Mouse (Mus musculus) CH12.LX (cell line): ENCODE measurements around the gene Stk24. TPM values are rescaled to one million over a fixed set of nuclear protein-coding genes. Genes with fewer than 3 reads are reported as not detected.

Experiments used
- DNase-seq: peaks from one replicate; pipeline ENCODE4 v3.0.0-alpha.2; 2013; ENCODE audit errors: extremely low read depth
- H3K27ac ChIP-seq: 2 replicates; pipeline ENCODE4 v1.5.1; 2012; ENCODE audit warnings: low read depth, mild to moderate bottlenecking, control low read depth, moderate library complexity; ENCODE audit not compliant: insufficient read depth
- H3K27me3 ChIP-seq: replicated peaks from 2 replicates; pipeline ENCODE3; 2012; ENCODE audit warnings: inconsistent platforms
- H3K36me3 ChIP-seq, 2 experiments: replicated peaks in 1 of 2; 2 replicates each; pipeline versions ENCODE3 to v1.6.1; 2012; ENCODE audit warnings: inconsistent platforms in 1 of 2, low read length in 1 of 2, mild to moderate bottlenecking in 1 of 2, mixed read lengths in 1 of 2, moderate library complexity in 1 of 2; ENCODE audit not compliant: control insufficient read depth in 1 of 2, insufficient read depth in 1 of 2
- H3K4me1 ChIP-seq, 2 experiments: 2 replicates each; pipeline ENCODE4 v1.6.1; 2012; ENCODE audit warnings: inconsistent platforms in 1 of 2, moderate library complexity in 1 of 2; ENCODE audit not compliant: insufficient read depth in 2 of 2, control insufficient read depth in 1 of 2
- H3K4me2 ChIP-seq: 2 replicates; pipeline ENCODE4 v1.6.1; 2012; ENCODE audit warnings: low read depth, mild to moderate bottlenecking, control low read depth; ENCODE audit not compliant: poor library complexity, insufficient read depth, severe bottlenecking
- H3K4me3 ChIP-seq, 3 experiments: fragments of 150-350 bp in 1 of 3; sonication (generic) in 1 of 3; replicated peaks in 1 of 3; 2 replicates each; pipeline versions ENCODE3 to v1.5.1; 2011 to 2012; ENCODE audit warnings: low read depth in 2 of 3, low read length in 2 of 3, mild to moderate bottlenecking in 2 of 3, moderate library complexity in 2 of 3, control low read depth in 1 of 3, improper control_type of control experiment in 1 of 3, inconsistent platforms in 1 of 3, mixed read lengths in 1 of 3; ENCODE audit not compliant: poor library complexity in 1 of 3
- H3K79me2 ChIP-seq: replicated peaks from 2 replicates; pipeline ENCODE4 v1.6.1; 2012; ENCODE audit warnings: mild to moderate bottlenecking, moderate library complexity; ENCODE audit not compliant: control insufficient read depth, poor library complexity, insufficient read depth, severe bottlenecking; ENCODE audit errors: extremely low read depth
- H3K9ac ChIP-seq: 2 replicates; pipeline ENCODE4 v1.6.1; 2012; ENCODE audit warnings: low read depth, mild to moderate bottlenecking, control low read depth, moderate library complexity; ENCODE audit not compliant: insufficient read depth
- H3K9me3 ChIP-seq: replicated peaks from 2 replicates; pipeline ENCODE3; 2012; ENCODE audit warnings: low read length, inconsistent platforms, mixed read lengths
- BHLHE40 ChIP-seq: IDR thresholded peaks from 2 replicates; pipeline ENCODE4 v1.6.1; 2011; ENCODE audit warnings: mild to moderate bottlenecking, low read depth, low read length, improper control_type of control experiment
- CHD1 ChIP-seq: IDR thresholded peaks from 2 replicates; pipeline ENCODE4 v1.6.1; 2012; ENCODE audit warnings: low read depth, low read length, improper control_type of control experiment, inconsistent platforms
- CHD2 ChIP-seq: IDR thresholded peaks from 2 replicates; pipeline ENCODE4 v1.6.1; 2011; ENCODE audit warnings: low read length, improper control_type of control experiment
- CTCF ChIP-seq, 2 experiments: IDR thresholded peaks in 1 of 2; conservative IDR thresholded peaks in 1 of 2; 2 replicates each; pipeline ENCODE4 v1.5.1; 2011 to 2012; ENCODE audit warnings: low read depth in 2 of 2, low read length in 2 of 2, improper control_type of control experiment in 1 of 2, inconsistent platforms in 1 of 2, mild to moderate bottlenecking in 1 of 2, moderate library complexity in 1 of 2
- E2F4 ChIP-seq: IDR thresholded peaks from 2 replicates; pipeline ENCODE4 v1.6.1; 2011; ENCODE audit warnings: low read depth, low read length, improper control_type of control experiment; ENCODE audit not compliant: insufficient replicate concordance
- ELF1 ChIP-seq: IDR thresholded peaks from 2 replicates; pipeline ENCODE4 v1.6.1; 2014; ENCODE audit warnings: low read depth, mild to moderate bottlenecking, inconsistent platforms, low read length, improper control_type of control experiment
- EP300 ChIP-seq: IDR thresholded peaks from 2 replicates; pipeline ENCODE4 v1.6.1; 2011; ENCODE audit warnings: low read length, improper control_type of control experiment
- ETS1 ChIP-seq: conservative IDR thresholded peaks from 2 replicates; pipeline ENCODE4 v1.6.1; 2012; ENCODE audit warnings: low read depth, mild to moderate bottlenecking, inconsistent platforms, low read length, improper control_type of control experiment, moderate library complexity
- GABPA ChIP-seq: IDR thresholded peaks from 2 replicates; pipeline ENCODE4 v1.6.1; 2012; ENCODE audit warnings: low read depth, low read length, improper control_type of control experiment, inconsistent platforms; ENCODE audit not compliant: insufficient replicate concordance
- HCFC1 ChIP-seq: IDR thresholded peaks from 2 replicates; pipeline ENCODE4 v1.6.1; 2012; ENCODE audit warnings: low read depth, mild to moderate bottlenecking, inconsistent platforms, low read length, improper control_type of control experiment
- IRF4 ChIP-seq: IDR thresholded peaks from 2 replicates; pipeline ENCODE4 v1.6.1; 2014; ENCODE audit warnings: low read depth, mild to moderate bottlenecking, inconsistent platforms, low read length, improper control_type of control experiment
- JUN ChIP-seq: IDR thresholded peaks from 2 replicates; pipeline ENCODE4 v1.6.1; 2011; ENCODE audit warnings: low read depth, mild to moderate bottlenecking, low read length, improper control_type of control experiment, moderate library complexity; ENCODE audit not compliant: insufficient read depth
- JUND ChIP-seq: conservative IDR thresholded peaks from 2 replicates; pipeline ENCODE4 v1.6.1; 2011; ENCODE audit warnings: low read depth, low read length, improper control_type of control experiment
- KAT2A ChIP-seq: IDR thresholded peaks from 2 replicates; pipeline ENCODE4 v1.6.1; 2012; ENCODE audit warnings: low read length, improper control_type of control experiment, inconsistent platforms; ENCODE audit not compliant: insufficient replicate concordance
- MAFK ChIP-seq: IDR thresholded peaks from 2 replicates; pipeline ENCODE4 v1.6.1; 2011; ENCODE audit warnings: low read length, improper control_type of control experiment; ENCODE audit not compliant: insufficient replicate concordance
- MAX ChIP-seq: IDR thresholded peaks from 2 replicates; pipeline ENCODE4 v1.6.1; 2011; ENCODE audit warnings: low read length, improper control_type of control experiment
- MAZ ChIP-seq: IDR thresholded peaks from 2 replicates; pipeline ENCODE4 v1.6.1; 2012; ENCODE audit warnings: low read depth, mild to moderate bottlenecking, inconsistent platforms, low read length, improper control_type of control experiment, moderate library complexity
- MEF2A ChIP-seq: IDR thresholded peaks from 2 replicates; pipeline ENCODE4 v1.6.1; 2014; ENCODE audit warnings: low read depth, mild to moderate bottlenecking, inconsistent platforms, low read length, improper control_type of control experiment, borderline replicate concordance
- MXI1 ChIP-seq: IDR thresholded peaks from 2 replicates; pipeline ENCODE4 v1.6.1; 2011; ENCODE audit warnings: mild to moderate bottlenecking, low read depth, low read length, improper control_type of control experiment
- MYC ChIP-seq: IDR thresholded peaks from 2 replicates; pipeline ENCODE4 v1.6.1; 2011; ENCODE audit warnings: low read depth, mild to moderate bottlenecking, improper control_type of control experiment, low read length
- NELFE ChIP-seq: IDR thresholded peaks from 2 replicates; pipeline ENCODE4 v1.6.1; 2011; ENCODE audit warnings: low read depth, low read length, improper control_type of control experiment
- NRF1 ChIP-seq: IDR thresholded peaks from 2 replicates; pipeline ENCODE4 v1.6.1; 2014; ENCODE audit warnings: low read depth, mild to moderate bottlenecking, inconsistent platforms, low read length, improper control_type of control experiment, moderate library complexity
- PAX5 ChIP-seq: IDR thresholded peaks from 2 replicates; pipeline ENCODE4 v1.6.1; 2012; ENCODE audit warnings: low read length, inconsistent platforms, mixed read lengths
- POLR2A ChIP-seq: IDR thresholded peaks from 2 replicates; pipeline ENCODE4 v1.6.1; 2011; ENCODE audit warnings: low read depth, mild to moderate bottlenecking, improper control_type of control experiment, low read length
- POLR2AphosphoS2 ChIP-seq: IDR thresholded peaks from 2 replicates; pipeline ENCODE4 v1.6.1; 2011; ENCODE audit warnings: low read depth, low read length, improper control_type of control experiment
- RAD21 ChIP-seq: IDR thresholded peaks from 2 replicates; pipeline ENCODE4 v1.6.1; 2011; ENCODE audit warnings: low read depth, mild to moderate bottlenecking, low read length, improper control_type of control experiment, moderate library complexity
- RCOR1 ChIP-seq: conservative IDR thresholded peaks from 2 replicates; pipeline ENCODE4 v1.6.1; 2012; ENCODE audit warnings: low read depth, mild to moderate bottlenecking, inconsistent platforms, low read length, improper control_type of control experiment
- SIN3A ChIP-seq: IDR thresholded peaks from 2 replicates; pipeline ENCODE4 v1.6.1; 2012; ENCODE audit warnings: low read length, improper control_type of control experiment, inconsistent platforms
- SMC3 ChIP-seq: IDR thresholded peaks from 2 replicates; pipeline ENCODE4 v1.6.1; 2011; ENCODE audit warnings: low read depth, low read length, improper control_type of control experiment
- TBP ChIP-seq: conservative IDR thresholded peaks from 2 replicates; pipeline ENCODE4 v1.6.1; 2011; ENCODE audit warnings: low read depth, low read length, improper control_type of control experiment
- TCF12 ChIP-seq: IDR thresholded peaks from 2 replicates; pipeline ENCODE4 v1.6.1; 2014; ENCODE audit warnings: low read depth, mild to moderate bottlenecking, inconsistent platforms, low read length, improper control_type of control experiment
- UBTF ChIP-seq: IDR thresholded peaks from 2 replicates; pipeline ENCODE4 v1.6.1; 2012; ENCODE audit warnings: low read depth, mild to moderate bottlenecking, inconsistent platforms, low read length, improper control_type of control experiment, moderate library complexity
- USF1 ChIP-seq: IDR thresholded peaks from 2 replicates; pipeline ENCODE4 v1.6.1; 2014; ENCODE audit warnings: low read depth, mild to moderate bottlenecking, inconsistent platforms, low read length, improper control_type of control experiment
- USF2 ChIP-seq: conservative IDR thresholded peaks from 2 replicates; pipeline ENCODE4 v1.6.1; 2011; ENCODE audit warnings: low read depth, low read length, improper control_type of control experiment
- ZC3H11A ChIP-seq: IDR thresholded peaks from 2 replicates; pipeline ENCODE4 v1.6.1; 2012; ENCODE audit warnings: low read depth, mild to moderate bottlenecking, inconsistent platforms, low read length, improper control_type of control experiment
- ZKSCAN1 ChIP-seq: IDR thresholded peaks from 2 replicates; pipeline ENCODE4 v1.6.1; 2012; ENCODE audit warnings: low read depth, inconsistent platforms, low read length, improper control_type of control experiment, borderline replicate concordance
- ZMIZ1 ChIP-seq: IDR thresholded peaks from 2 replicates; pipeline ENCODE4 v1.6.1; 2012; ENCODE audit warnings: low read depth, mild to moderate bottlenecking, inconsistent platforms, low read length, improper control_type of control experiment
- ZNF384 ChIP-seq: IDR thresholded peaks from 2 replicates; pipeline ENCODE4 v1.6.1; 2012; ENCODE audit warnings: low read depth, low read length, improper control_type of control experiment, inconsistent platforms
- dilution Hi-C: fragments of 300-500 bp; cut with MboI; formaldehyde crosslinking; loops from 2 replicates; pipeline ENCODE4 v1.14.3; 2020; ENCODE audit warnings: low sequenced_read_pairs; ENCODE audit not compliant: extremely low pct_unique_long_range_greater_than_20kb, extremely low pct_ligation_motif_present
- in situ Hi-C: fragments of 300-500 bp; cut with MboI; formaldehyde crosslinking; loops from 3 replicates; pipeline ENCODE4 v1.14.3; 2019; ENCODE audit warnings: low sequenced_read_pairs, low pct_ligation_motif_present, low pct_unique_long_range_greater_than_20kb, mixed read lengths
- polyA plus RNA-seq: library from polyadenylated mRNA; unstranded; fragments of >175 nt; gene quantifications from 2 replicates; pipeline ENCODE4 v1.2.1, GENCODE M21; 2012; ENCODE audit warnings: low read depth; ENCODE audit not compliant: insufficient read length
- total RNA-seq, 2 experiments: library from RNA; depleted of rRNA; stranded (reverse); fragments of 300-350 nt in 1 of 2; fragments of >200 nt in 1 of 2; gene quantifications; 2 replicates each; pipeline ENCODE4 v1.2.3; 2012 to 2014

Stk24 gene
- total and polyA plus RNA-seq, 3 experiments: 35.5 to 96.7 (median 52.7) TPM

GRCm38 (mm10) chr14:121244104-121244503, 135.7 kb downstream of the Stk24 start:
- in situ Hi-C loops: loop anchor here (10.0 kb wide), 1 partner anchor 409 kb away; no protein-coding TSS in a partner anchor
- H3K9me3 ChIP-seq: no peaks in the 10 kb centered on the region
- no peak overlapping the region; the same call in 1 of the 2 replicates for H3K4me2 ChIP-seq
- DNase-seq: peak; percentile 73
- H3K36me3 ChIP-seq: peaks cover 0 to 49% of the 10 kb centered on the region in 2 experiments
- H3K4me1 ChIP-seq: peaks cover 7 to 38% of the 10 kb centered on the region in 2 experiments
- no peaks in the 10 kb centered on the region for H3K79me2 ChIP-seq
- peak overlapping the region; percentile 54 to 70 (median 64) for H3K4me3 ChIP-seq
- no peak overlapping the region for H3K27ac ChIP-seq
- no peaks in the 10 kb centered on the region for H3K27me3 ChIP-seq
- TF ChIP-seq E2F4 (no peak), SMC3 (no peak), MAFK (no peak), NRF1 (no peak), ETS1 (no peak), CTCF (conservative IDR thresholded peaks at IDR 0.05 in 1 of 2, IDR thresholded peaks at IDR 0.05 in 1 of 2; ENCODE audit: low read depth in 2 of 2, low read length in 2 of 2) (0 out of 4 replicates have a peak, but pooled peaks of 1 of the 2 experiments have one; percentile 2), CHD2 (no peak), RAD21 (no peak; the same call in 1 of the 2 replicates), RCOR1 (no peak), PAX5 (no peak), MYC (no peak), ELF1 (peak; percentile 84), POLR2AphosphoS2 (no peak), EP300 (no peak), POLR2A (peak; percentile 72; the same call in 1 of the 2 replicates), NELFE (peak; percentile 75; the same call in 1 of the 2 replicates), MXI1 (peak; percentile 59; the same call in 1 of the 2 replicates), GABPA (no peak), TBP (0 out of 2 replicates have a peak, but pooled peaks have one; percentile 38), KAT2A (no peak), ZKSCAN1 (no peak), ZMIZ1 (no peak), JUN (no peak), TCF12 (peak; percentile 39; the same call in 1 of the 2 replicates), USF1 (no peak), MAX (no peak), MAZ (no peak), UBTF (no peak), CHD1 (no peak), MEF2A (no peak), HCFC1 (peak; percentile 55), BHLHE40 (no peak), ZC3H11A (no peak), ZNF384 (no peak), JUND (no peak), SIN3A (no peak; the same call in 1 of the 2 replicates), IRF4 (no peak), USF2 (no peak)
- H3K9ac ChIP-seq: peak overlapping the region; percentile 60
- dilution Hi-C loops: no loop called here
